Mouse (Mus musculus): ENCODE data around the gene Acot6. TPM values are rescaled to one million over a fixed set of nuclear protein-coding genes. Genes with fewer than 3 reads are reported as not detected.

The Acot6 gene
- total RNA-seq, 1 experiment = 0.36 TPM

GRCm38 (mm10) chr12:84156210-84156609 is 55.8 kb downstream of the Acot6 start:
- H3K4me3 ChIP-seq (ENCODE audit: insufficient read depth in 1 of 2, low read depth in 1 of 2, low read length in 2 of 2, poor library complexity in 1 of 2, severe bottlenecking in 1 of 2) = no peak overlapping the region
- no peak overlapping the region for H3K27ac ChIP-seq (ENCODE audit: insufficient read depth, low read depth, low read length, poor library complexity, severe bottlenecking)
- peaks cover 0 to 10% of the 10 kb centered on the region in 2 experiments; a peak in 1 of 4 replicates for H3K4me1 ChIP-seq (ENCODE audit: control insufficient read depth in 2 of 2, insufficient read depth in 2 of 2, low read length in 2 of 2, poor library complexity in 1 of 2)
- DNase-seq (ENCODE audit: low read depth, low spot score) = no peak
- no peak for TF ChIP-seq MAFK (IDR thresholded peaks at IDR 0.05; ENCODE audit: insufficient read depth, low read depth, low read length)
- TF ChIP-seq ZNF384 (IDR thresholded peaks at IDR 0.05; ENCODE audit: low read depth, low read length) = no peak
- TF ChIP-seq ZC3H11A (IDR thresholded peaks at IDR 0.05; ENCODE audit: borderline replicate concordance, low read depth, low read length) = no peak
- no peak for TF ChIP-seq CHD2 (IDR thresholded peaks at IDR 0.05; ENCODE audit: low read depth, low read length)
- TF ChIP-seq HCFC1 (IDR thresholded peaks at IDR 0.05; ENCODE audit: borderline replicate concordance, insufficient read depth, low read length) = no peak
- peaks cover 63% of the 10 kb centered on the region for H3K36me3 ChIP-seq (ENCODE audit: control insufficient read depth, insufficient read depth, low read length, poor library complexity, severe bottlenecking)
- H3K9ac ChIP-seq (ENCODE audit: insufficient read depth, low read depth, low read length, poor library complexity, severe bottlenecking) = no peak overlapping the region
- no peaks in the 10 kb centered on the region for H3K9me3 ChIP-seq (ENCODE audit: control insufficient read depth, insufficient read depth, low read depth, low read length)
- in situ Hi-C loops (cut with MboI; ENCODE audit: low sequenced_read_pairs in 2 of 2, unreplicated experiment in 2 of 2) = no loop called here

DNA sequence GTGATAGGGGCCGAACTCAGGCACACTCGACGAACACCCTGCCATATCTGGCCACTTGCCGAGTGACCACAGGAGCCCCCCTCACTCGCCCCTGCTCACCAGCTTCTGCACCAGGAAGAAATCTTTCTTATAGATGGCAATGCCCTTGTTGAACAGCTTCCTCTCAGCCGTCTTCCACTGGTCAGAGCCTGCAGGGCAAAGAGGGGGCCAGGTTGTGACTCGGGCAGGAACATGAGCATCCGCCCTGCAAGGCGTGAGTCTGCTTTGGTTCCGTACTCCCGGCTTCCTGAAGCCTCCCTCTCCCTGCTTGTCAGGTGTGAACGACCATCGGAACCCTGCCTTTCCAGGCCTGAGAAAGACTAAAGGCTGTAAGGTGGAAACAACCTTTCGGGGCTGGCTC is 57.7 kb downstream of the Acot6 start:
- H3K4me1 ChIP-seq (ENCODE audit: control insufficient read depth in 2 of 2, insufficient read depth in 2 of 2, low read length in 2 of 2, poor library complexity in 1 of 2) = peaks cover 0 to 8% of the 10 kb centered on the region in 2 experiments; a peak in 1 of 4 replicates
- H3K4me3 ChIP-seq (ENCODE audit: insufficient read depth in 1 of 2, low read depth in 1 of 2, low read length in 2 of 2, poor library complexity in 1 of 2, severe bottlenecking in 1 of 2) = no peak overlapping the region
- in situ Hi-C loops (cut with MboI; ENCODE audit: low sequenced_read_pairs in 2 of 2, unreplicated experiment in 2 of 2) = no loop called here
- DNase-seq (ENCODE audit: low read depth, low spot score) = no peak
- no peaks in the 10 kb centered on the region for H3K9me3 ChIP-seq (ENCODE audit: control insufficient read depth, insufficient read depth, low read depth, low read length)
- no peak overlapping the region for H3K9ac ChIP-seq (ENCODE audit: insufficient read depth, low read depth, low read length, poor library complexity, severe bottlenecking)
- H3K27ac ChIP-seq (ENCODE audit: insufficient read depth, low read depth, low read length, poor library complexity, severe bottlenecking) = no peak overlapping the region
- TF ChIP-seq ZNF384 (IDR thresholded peaks at IDR 0.05; ENCODE audit: low read depth, low read length) (no peak), MAFK (IDR thresholded peaks at IDR 0.05; ENCODE audit: insufficient read depth, low read depth, low read length) (no peak), ZC3H11A (IDR thresholded peaks at IDR 0.05; ENCODE audit: borderline replicate concordance, low read depth, low read length) (no peak), HCFC1 (IDR thresholded peaks at IDR 0.05; ENCODE audit: borderline replicate concordance, insufficient read depth, low read length) (no peak), CHD2 (IDR thresholded peaks at IDR 0.05; ENCODE audit: low read depth, low read length) (no peak)
- peaks cover 59% of the 10 kb centered on the region for H3K36me3 ChIP-seq (ENCODE audit: control insufficient read depth, insufficient read depth, low read length, poor library complexity, severe bottlenecking)

DNA sequence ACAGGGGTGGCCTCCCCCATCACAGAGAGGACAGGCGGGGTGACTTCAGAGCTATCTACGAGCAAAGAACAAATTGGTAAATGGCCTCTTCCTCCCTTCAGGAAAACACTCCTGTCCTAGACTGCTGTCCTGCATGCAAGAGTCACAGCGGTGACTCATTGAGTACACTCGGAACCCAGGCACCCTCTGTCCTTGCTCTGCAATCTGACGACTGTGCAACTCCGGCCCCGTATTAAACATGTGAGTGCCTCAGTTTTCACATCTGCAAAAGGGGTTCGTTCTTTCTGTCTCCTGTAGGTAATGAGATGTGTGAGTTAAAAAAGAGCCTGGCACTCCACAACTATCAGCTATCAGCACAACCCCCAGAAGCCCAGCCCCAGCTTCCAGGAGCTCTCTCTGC is 60.0 kb downstream of the Acot6 start:
- H3K4me3 ChIP-seq (ENCODE audit: insufficient read depth in 1 of 2, low read depth in 1 of 2, low read length in 2 of 2, poor library complexity in 1 of 2, severe bottlenecking in 1 of 2) = no peak overlapping the region
- no peak for DNase-seq (ENCODE audit: low read depth, low spot score)
- H3K9ac ChIP-seq (ENCODE audit: insufficient read depth, low read depth, low read length, poor library complexity, severe bottlenecking) = no peak overlapping the region
- in situ Hi-C loops (cut with MboI; ENCODE audit: low sequenced_read_pairs in 2 of 2, unreplicated experiment in 2 of 2) = loop anchor here in 1 of 2 experiments (10.0 kb wide), 1 partner anchor 94 kb away; no protein-coding TSS in a partner anchor
- no peak for TF ChIP-seq ZNF384 (IDR thresholded peaks at IDR 0.05; ENCODE audit: low read depth, low read length)
- TF ChIP-seq CHD2 (IDR thresholded peaks at IDR 0.05; ENCODE audit: low read depth, low read length) = no peak
- TF ChIP-seq MAFK (IDR thresholded peaks at IDR 0.05; ENCODE audit: insufficient read depth, low read depth, low read length) = no peak
- no peak for TF ChIP-seq HCFC1 (IDR thresholded peaks at IDR 0.05; ENCODE audit: borderline replicate concordance, insufficient read depth, low read length)
- TF ChIP-seq ZC3H11A (IDR thresholded peaks at IDR 0.05; ENCODE audit: borderline replicate concordance, low read depth, low read length) = no peak
- H3K9me3 ChIP-seq (ENCODE audit: control insufficient read depth, insufficient read depth, low read depth, low read length) = no peaks in the 10 kb centered on the region
- peaks cover 2 to 5% of the 10 kb centered on the region in 2 experiments; a peak in 2 of 4 replicates for H3K4me1 ChIP-seq (ENCODE audit: control insufficient read depth in 2 of 2, insufficient read depth in 2 of 2, low read length in 2 of 2, poor library complexity in 1 of 2)
- peaks cover 48% of the 10 kb centered on the region for H3K36me3 ChIP-seq (ENCODE audit: control insufficient read depth, insufficient read depth, low read length, poor library complexity, severe bottlenecking)
- H3K27ac ChIP-seq (ENCODE audit: insufficient read depth, low read depth, low read length, poor library complexity, severe bottlenecking) = no peak overlapping the region

Other genes starting within 250 kb of the Acot6 start
- gene Numb, start 178.7 kb upstream of the Acot6 start, total RNA-seq (2012; rRNA removed) = 17.2 and 18.2 TPM in 2 replicates
- 22.6 and 24.9 TPM in 2 replicates for gene Riox1, start 150.0 kb upstream of the Acot6 start, total RNA-seq (2012; rRNA removed)
- not detected in 2 replicates for gene Heatr4, start 115.8 kb upstream of the Acot6 start, total RNA-seq (2012; rRNA removed)
- 3.7 and 4.1 TPM in 2 replicates for gene Acot2, start 112.8 kb upstream of the Acot6 start, total RNA-seq (2012; rRNA removed)
- gene Acot1, start 91.2 kb upstream of the Acot6 start, total RNA-seq (2012; rRNA removed) = 10.2 and 19.3 TPM in 2 replicates
- 0.04 and 0.05 TPM in 2 replicates for gene Acot4, start 62.3 kb upstream of the Acot6 start, total RNA-seq (2012; rRNA removed)
- not detected in 2 replicates for gene Gm49366, start 61.7 kb upstream of the Acot6 start, total RNA-seq (2012; rRNA removed)
- 0.27 and 0.32 TPM in 2 replicates for gene Acot3, start 48.5 kb upstream of the Acot6 start, total RNA-seq (2012; rRNA removed)
- not detected in 2 replicates for gene Acot5, start 31.3 kb upstream of the Acot6 start, total RNA-seq (2012; rRNA removed)
- gene Dnal1, start 13.7 kb downstream of the Acot6 start, total RNA-seq (2012; rRNA removed) = 3.0 and 3.5 TPM in 2 replicates
- gene Pnma1, start 47.8 kb downstream of the Acot6 start, total RNA-seq (2012; rRNA removed) = 0.80 and 1.5 TPM in 2 replicates
- gene Elmsan1, start 118.2 kb downstream of the Acot6 start, total RNA-seq (2012; rRNA removed) = 9.6 and 19.3 TPM in 2 replicates
- 16.2 and 16.7 TPM in 2 replicates for gene Ptgr2, start 184.6 kb downstream of the Acot6 start, total RNA-seq (2012; rRNA removed)
- 36.5 and 39.6 TPM in 2 replicates for gene Zfp410, start 216.2 kb downstream of the Acot6 start, total RNA-seq (2012; rRNA removed)

All from ES-E14 (cell line).